Mouse (Mus musculus): ENCODE measurements around the gene Ttc23. TPM values are rescaled to one million over a fixed set of nuclear protein-coding genes. Genes with fewer than 3 reads are reported as not detected.

Ttc23 gene
- polyA plus RNA-seq, 1 experiment from 2014 or later: 32.3 TPM

GRCm38 (mm10) chr7:67622151-67622550 is 25.1 kb upstream of the Ttc23 start:
- Histone ChIP-seq H3K4me3 (replicated peaks) (no peak overlapping the region), H3K27ac (no peak overlapping the region), H3K4me2 (no peak overlapping the region), H3K9ac (no peak overlapping the region), H3K9me3 (no peaks in the 10 kb centered on the region), H3K4me1 (no peaks in the 10 kb centered on the region), H3K27me3 (no peaks in the 10 kb centered on the region), H3K36me3 (replicated peaks) (no peaks in the 10 kb centered on the region; the same call in 1 of the 2 replicates)
- WGBS: 87% methylated on average over 3 of the region's 3 CpGs
- no peak for ATAC-seq (ENCODE audit: low FRiP score)

DNA sequence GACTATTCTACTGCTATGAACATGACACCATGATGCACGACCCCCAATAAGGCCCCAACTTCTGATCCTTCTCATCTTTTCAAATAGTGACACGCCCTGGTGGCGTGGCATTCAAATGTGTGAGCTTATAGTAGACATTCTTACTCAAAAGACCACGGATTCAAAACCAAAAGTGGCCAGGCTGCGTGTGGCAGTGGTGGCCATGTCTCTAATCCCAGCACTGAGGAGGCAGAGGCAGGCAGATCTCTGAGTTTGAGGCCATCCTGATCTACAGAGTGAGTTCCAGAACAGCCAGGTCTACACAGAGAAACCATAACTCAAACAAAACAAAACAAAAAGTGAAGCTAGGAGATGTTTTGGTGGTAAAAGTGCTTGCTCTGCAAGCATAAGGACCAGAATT is 20.5 kb upstream of the Ttc23 start:
- Histone ChIP-seq H3K36me3 (replicated peaks) (no peaks in the 10 kb centered on the region), H3K27ac (no peak overlapping the region), H3K27me3 (no peaks in the 10 kb centered on the region), H3K4me3 (replicated peaks) (no peak overlapping the region), H3K4me2 (no peak overlapping the region), H3K4me1 (no peaks in the 10 kb centered on the region), H3K9me3 (no peaks in the 10 kb centered on the region), H3K9ac (no peak overlapping the region)
- 89% methylated on average over 5 of the region's 5 CpGs for WGBS
- ATAC-seq (ENCODE audit: low FRiP score): no peak

DNA sequence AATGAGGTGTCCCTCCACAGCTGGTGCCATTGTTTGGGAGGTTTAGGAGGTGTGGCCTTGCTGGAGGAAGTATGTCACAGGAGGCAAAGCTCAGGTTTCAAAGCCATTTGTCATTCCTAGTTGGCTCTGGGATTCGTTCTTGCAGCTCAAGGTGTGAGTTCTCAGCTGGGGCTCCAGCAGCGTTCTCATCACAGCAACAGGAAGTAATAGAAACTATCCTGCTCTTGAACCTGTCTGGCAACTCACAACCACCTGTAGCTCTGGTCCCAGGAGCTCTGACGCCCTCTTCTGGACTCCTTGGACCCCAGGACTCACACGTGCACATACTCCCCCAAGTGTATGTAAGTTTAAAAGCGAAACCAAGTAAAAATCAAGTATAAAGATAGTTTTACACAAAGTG is 17.5 kb upstream of the Ttc23 start:
- ATAC-seq (ENCODE audit: low FRiP score): no peak
- Histone ChIP-seq H3K27me3 (no peaks in the 10 kb centered on the region), H3K4me3 (replicated peaks) (no peak overlapping the region), H3K4me2 (no peak overlapping the region), H3K9me3 (no peaks in the 10 kb centered on the region), H3K9ac (no peak overlapping the region), H3K36me3 (replicated peaks) (no peaks in the 10 kb centered on the region), H3K4me1 (no peaks in the 10 kb centered on the region), H3K27ac (no peak overlapping the region)
- 49% methylated on average over 5 of the region's 5 CpGs for WGBS

DNA sequence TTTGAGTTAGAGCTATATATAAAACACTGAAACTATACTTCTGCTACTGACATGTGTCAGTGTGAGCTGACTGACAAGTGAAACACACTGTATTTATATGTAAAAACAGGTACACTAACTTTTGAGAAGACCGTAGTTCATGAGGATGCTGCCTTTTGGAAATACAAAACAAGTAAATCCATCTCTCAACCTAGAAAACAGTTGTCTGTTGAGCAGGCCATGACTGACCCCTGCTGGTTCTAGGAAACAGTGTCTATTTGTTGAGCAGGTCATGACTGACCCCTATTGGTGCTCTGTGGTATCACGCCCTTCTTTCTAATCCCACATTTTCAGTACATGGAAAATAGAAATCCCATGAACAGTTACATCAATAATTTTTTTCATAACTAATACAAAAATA is 16.4 kb upstream of the Ttc23 start:
- H3K27me3 ChIP-seq: no peaks in the 10 kb centered on the region
- no peak overlapping the region for H3K4me3 ChIP-seq (replicated peaks)
- WGBS: 19% methylated on average over 2 of the region's 2 CpGs
- peak; percentile 75; the same call in 1 of the 2 replicates for ATAC-seq (ENCODE audit: low FRiP score)
- no peaks in the 10 kb centered on the region for H3K4me1 ChIP-seq
- H3K9me3 ChIP-seq: no peaks in the 10 kb centered on the region
- no peak overlapping the region for H3K27ac ChIP-seq
- H3K36me3 ChIP-seq (replicated peaks): no peaks in the 10 kb centered on the region
- no peak overlapping the region for H3K4me2 ChIP-seq
- H3K9ac ChIP-seq: no peak overlapping the region

GRCm38 (mm10) chr7:67632380-67632779 is 14.8 kb upstream of the Ttc23 start:
- WGBS: 81% methylated on average over 5 of the region's 5 CpGs
- no peak overlapping the region for H3K27ac ChIP-seq
- no peak overlapping the region for H3K4me3 ChIP-seq (replicated peaks)
- no peaks in the 10 kb centered on the region for H3K4me1 ChIP-seq
- H3K9me3 ChIP-seq: no peaks in the 10 kb centered on the region
- no peak overlapping the region for H3K4me2 ChIP-seq
- ATAC-seq (ENCODE audit: low FRiP score): no peak
- H3K9ac ChIP-seq: no peak overlapping the region
- no peaks in the 10 kb centered on the region for H3K27me3 ChIP-seq
- H3K36me3 ChIP-seq (replicated peaks): no peaks in the 10 kb centered on the region

- no peaks in the 10 kb centered on the region for H3K36me3 ChIP-seq (replicated peaks)
- H3K27ac ChIP-seq: no peak overlapping the region
- peaks cover 3% of the 10 kb centered on the region for H3K4me1 ChIP-seq
- H3K27me3 ChIP-seq: no peaks in the 10 kb centered on the region
- ATAC-seq (ENCODE audit: low FRiP score): no peak
- H3K4me3 ChIP-seq (replicated peaks): no peak overlapping the region
- H3K9ac ChIP-seq: no peak overlapping the region
- no peak overlapping the region for H3K4me2 ChIP-seq
- WGBS: 93% methylated on average over 3 of the region's 3 CpGs
- H3K9me3 ChIP-seq: no peaks in the 10 kb centered on the region
Measured at GRCm38 (mm10) chr7:67634210-67634609, 13.0 kb upstream of the Ttc23 start.

GRCm38 (mm10) chr7:67636161-67636560 is 11.0 kb upstream of the Ttc23 start:
- H3K4me3 ChIP-seq (replicated peaks): no peak overlapping the region
- no peak overlapping the region for H3K9ac ChIP-seq
- no peak overlapping the region for H3K4me2 ChIP-seq
- WGBS: 65% methylated on average over 2 of the region's 2 CpGs
- H3K27ac ChIP-seq: no peak overlapping the region
- H3K9me3 ChIP-seq: no peaks in the 10 kb centered on the region
- no peaks in the 10 kb centered on the region for H3K36me3 ChIP-seq (replicated peaks)
- no peaks in the 10 kb centered on the region for H3K27me3 ChIP-seq
- ATAC-seq (ENCODE audit: low FRiP score): no peak
- peaks cover 3% of the 10 kb centered on the region for H3K4me1 ChIP-seq

- no peaks in the 10 kb centered on the region for H3K9me3 ChIP-seq
- H3K9ac ChIP-seq: no peak overlapping the region
- 68% methylated on average over 3 of the region's 3 CpGs for WGBS
- H3K27me3 ChIP-seq: no peaks in the 10 kb centered on the region
- H3K4me2 ChIP-seq: no peak overlapping the region
- H3K36me3 ChIP-seq (replicated peaks): no peaks in the 10 kb centered on the region
- H3K4me1 ChIP-seq: peaks cover 3% of the 10 kb centered on the region
- no peak overlapping the region for H3K4me3 ChIP-seq (replicated peaks)
- H3K27ac ChIP-seq: no peak overlapping the region
- no peak for ATAC-seq (ENCODE audit: low FRiP score)
Measured at GRCm38 (mm10) chr7:67639006-67639405, 8.2 kb upstream of the Ttc23 start.

DNA sequence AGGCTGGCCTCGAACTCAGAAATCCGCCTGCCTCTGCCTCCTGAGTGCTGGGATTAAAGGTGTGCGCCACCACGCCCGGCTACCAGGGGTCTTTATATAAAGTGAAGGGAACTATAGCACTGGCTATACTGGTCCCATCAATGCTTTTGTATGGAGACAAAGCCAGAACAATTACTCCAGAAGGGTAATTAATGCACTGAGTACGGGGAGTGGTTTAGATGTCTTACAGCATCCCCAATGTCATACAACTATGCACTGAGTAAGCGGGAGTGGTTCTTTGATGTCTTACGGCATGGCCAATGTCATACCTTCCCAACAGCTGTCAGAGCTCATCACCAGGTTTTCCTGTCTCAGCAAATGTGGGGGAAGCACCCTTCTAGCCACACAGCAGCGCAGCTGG is 4.3 kb upstream of the Ttc23 start:
- Histone ChIP-seq H3K36me3 (replicated peaks) (no peaks in the 10 kb centered on the region), H3K9me3 (no peaks in the 10 kb centered on the region), H3K4me1 (peaks cover 17% of the 10 kb centered on the region), H3K4me3 (replicated peaks) (no peak overlapping the region), H3K9ac (no peak overlapping the region), H3K27ac (no peak overlapping the region), H3K27me3 (no peaks in the 10 kb centered on the region), H3K4me2 (no peak overlapping the region)
- ATAC-seq (ENCODE audit: low FRiP score): no peak
- WGBS: 91% methylated on average over 9 of the region's 9 CpGs

GRCm38 (mm10) chr7:67644291-67644690 is 2.9 kb upstream of the Ttc23 start:
- WGBS: 48% methylated on average over 8 of the region's 8 CpGs
- Histone ChIP-seq H3K9ac (peak overlapping the region; percentile 78), H3K4me1 (peaks cover 24% of the 10 kb centered on the region), H3K27ac (no peak overlapping the region), H3K4me3 (replicated peaks) (peak overlapping the region; percentile 67), H3K9me3 (no peaks in the 10 kb centered on the region), H3K27me3 (no peaks in the 10 kb centered on the region), H3K36me3 (replicated peaks) (no peaks in the 10 kb centered on the region), H3K4me2 (peak overlapping the region; percentile 82)
- no peak for ATAC-seq (ENCODE audit: low FRiP score)

DNA sequence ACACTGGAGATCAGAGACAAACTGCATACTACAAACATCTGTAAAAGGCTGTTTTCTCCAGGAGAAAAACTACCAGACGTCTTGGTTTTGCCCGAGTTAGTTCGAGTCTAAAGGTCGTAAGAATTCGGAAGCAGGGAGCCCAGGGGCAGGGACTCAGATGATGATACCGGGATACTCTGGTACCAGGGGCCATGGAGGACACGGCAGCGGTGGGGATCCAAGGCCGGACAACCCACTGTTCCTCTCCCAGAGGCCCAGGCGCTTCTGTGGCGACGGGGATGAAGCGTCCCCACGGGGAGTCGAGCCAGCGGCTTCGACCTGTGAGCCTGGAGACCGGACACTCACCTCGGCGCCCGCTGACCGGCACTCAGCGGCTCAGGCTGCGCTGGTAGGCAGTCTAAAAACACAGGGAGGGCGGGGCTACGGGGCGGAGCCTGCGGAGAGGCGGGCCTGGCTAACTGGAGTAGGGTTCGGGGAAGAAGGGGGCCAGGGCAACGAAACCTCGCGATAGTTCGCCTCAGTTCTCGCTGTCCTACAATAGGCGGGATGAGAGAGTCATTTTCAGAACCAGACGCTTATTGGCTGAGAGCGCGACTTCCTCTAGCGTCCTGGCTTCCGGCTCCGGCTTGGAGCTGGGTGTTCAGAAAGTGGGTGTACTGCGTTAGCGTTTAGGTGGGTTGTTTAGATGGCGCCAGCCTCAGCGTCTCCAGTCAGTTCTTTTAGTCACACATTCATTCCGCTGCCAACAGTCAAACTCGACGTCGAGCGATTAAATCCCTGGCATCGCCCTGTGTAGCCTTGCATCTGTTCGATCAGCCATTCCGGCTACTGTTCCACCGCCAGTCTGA is 2.2 kb upstream of the Ttc23 start, which contains the start of gene Lrrc28:
TSS of gene Lrrc28 (minus strand) at position 436 of the 848 bp plus-strand sequence.
- Histone ChIP-seq H3K4me3 (replicated peaks) (peak within 1 kb of the TSS; percentile 67), H3K27me3 (no peaks in the 10 kb centered on the region), H3K9me3 (no peaks in the 10 kb centered on the region), H3K4me2 (peak within 1 kb of the TSS; percentile 82), H3K36me3 (replicated peaks) (no peaks in the 10 kb centered on the region), H3K9ac (peak within 1 kb of the TSS; percentile 86), H3K4me1 (peaks cover 30% of the 10 kb centered on the region), H3K27ac (peak within 1 kb of the TSS; percentile 85)
- 0% methylated on average over 45 of the region's 55 CpGs for WGBS
- ATAC-seq (ENCODE audit: low FRiP score): peak; percentile 99

- H3K4me2 ChIP-seq: peak overlapping the region; percentile 82
- H3K27ac ChIP-seq: peak overlapping the region; percentile 85
- H3K4me1 ChIP-seq: peaks cover 31% of the 10 kb centered on the region
- no peaks in the 10 kb centered on the region for H3K9me3 ChIP-seq
- WGBS: under 1% methylated on average over 15 of the region's 15 CpGs
- peak; percentile 24; the same call in 1 of the 2 replicates for ATAC-seq (ENCODE audit: low FRiP score)
- H3K36me3 ChIP-seq (replicated peaks): no peaks in the 10 kb centered on the region
- peak overlapping the region; percentile 86 for H3K9ac ChIP-seq
- H3K4me3 ChIP-seq (replicated peaks): peak overlapping the region; percentile 67
- H3K27me3 ChIP-seq: no peaks in the 10 kb centered on the region
Measured at GRCm38 (mm10) chr7:67645681-67646014, 1.6 kb upstream of the Ttc23 start.

GRCm38 (mm10) chr7:67646131-67646530 is 1.1 kb upstream of the Ttc23 start:
- Histone ChIP-seq H3K9ac (peak overlapping the region; percentile 86), H3K9me3 (no peaks in the 10 kb centered on the region), H3K27me3 (no peaks in the 10 kb centered on the region), H3K4me1 (peaks cover 31% of the 10 kb centered on the region), H3K36me3 (replicated peaks) (no peaks in the 10 kb centered on the region), H3K4me2 (peak overlapping the region; percentile 82), H3K4me3 (replicated peaks) (peak overlapping the region; percentile 67), H3K27ac (peak overlapping the region; percentile 85)
- 4% methylated on average over 6 of the region's 6 CpGs for WGBS
- ATAC-seq (ENCODE audit: low FRiP score): no peak
